Mouse (Mus musculus): ENCODE data around the gene Klra1.
"Not testable (repeated sequence)": the region's sequence is repeated elsewhere in the genome, so short reads cannot be mapped to it uniquely, and the experiment has no call there.

The Klra1 gene

GRCm38 (mm10) chr6:130386750-130387149 is at the start of gene Klra1:
Gene Klra1 (minus strand): TSS chr6:130386874.
- no peak for DNase-seq (ENCODE audit: low spot score)

GRCm38 (mm10) chr6:130429511-130429910 is 42.8 kb upstream of the Klra1 start:
- no peak for DNase-seq (ENCODE audit: low spot score)

- no peak for DNase-seq (ENCODE audit: low spot score)
These were observed 32.5 kb upstream of the Klra1 start for GRCm38 (mm10) chr6:130419158-130419557.

- DNase-seq (ENCODE audit: low spot score): no peak
These were observed 18.2 kb upstream of the Klra1 start for GRCm38 (mm10) chr6:130404882-130405281.

GRCm38 (mm10) chr6:130385803-130386202 is 871 bp downstream of the Klra1 start:
- DNase-seq (ENCODE audit: low spot score): no peak

GRCm38 (mm10) chr6:130382375-130382774 is 4.3 kb downstream of the Klra1 start:
- DNase-seq (ENCODE audit: low spot score): no peak

GRCm38 (mm10) chr6:130345381-130345780 is 41.3 kb downstream of the Klra1 start:
- DNase-seq (ENCODE audit: low spot score): not testable (repeated sequence)

- DNase-seq (ENCODE audit: low spot score): not testable (repeated sequence)
These were observed 44.7 kb downstream of the Klra1 start for GRCm38 (mm10) chr6:130341973-130342372.

GRCm38 (mm10) chr6:130337411-130337810 is 49.3 kb downstream of the Klra1 start, which contains the start of gene Klra3:
Gene Klra3 (minus strand): TSS chr6:130337574.
- no peak for DNase-seq (ENCODE audit: low spot score)

All from ovary, postnatal 36 days (tissue).